Mouse (Mus musculus): Measurements from ENCODE around the gene Pygb.

Pygb gene

GRCm38 (mm10) chr2:150875226-150875625, 88.7 kb downstream of the Pygb start:
- in situ Hi-C loops (cut with MboI; ENCODE audit: low pct_unique_long_range_greater_than_20kb in 1 of 2, low sequenced_read_pairs in 2 of 2, unreplicated experiment in 1 of 2) = no loop called here

- in situ Hi-C loops (cut with MboI; ENCODE audit: low pct_unique_long_range_greater_than_20kb in 1 of 2, low sequenced_read_pairs in 2 of 2, unreplicated experiment in 1 of 2) = no loop called here
Measured at GRCm38 (mm10) chr2:150877561-150877960, 91.0 kb downstream of the Pygb start.
